Mouse (Mus musculus) kidney, postnatal 36 days (tissue): ENCODE data around the gene Lyg2.

Source experiments
- DNase-seq, 2 experiments: peaks; one replicate each; pipeline ENCODE4 v3.0.0; 2021 to 2022; ENCODE audit warnings: mixed read lengths in 2 of 2

Gene Lyg2

DNA sequence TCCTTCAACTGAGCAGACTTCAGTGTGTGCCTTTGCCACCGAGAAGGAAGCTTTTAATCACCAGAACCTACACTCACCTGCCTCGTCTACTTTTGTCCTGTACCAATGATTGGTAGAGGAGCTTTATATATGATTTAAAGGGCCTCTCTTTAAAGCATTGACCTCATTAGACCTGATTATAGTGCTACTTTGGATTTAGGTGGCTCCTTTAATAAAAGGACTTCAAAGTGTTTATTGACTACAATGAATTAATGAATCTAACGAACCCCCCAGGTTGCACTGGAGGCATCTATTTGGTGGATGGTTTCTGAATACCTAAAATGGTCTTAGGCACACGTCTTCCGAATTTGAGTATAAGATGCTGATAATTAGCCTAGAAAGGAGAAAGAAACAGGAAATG lies at the start of gene Lyg2:
Lyg2 (minus strand) TSS at position 101 of the 400 bp plus-strand sequence.
- DNase-seq: no peak

DNA sequence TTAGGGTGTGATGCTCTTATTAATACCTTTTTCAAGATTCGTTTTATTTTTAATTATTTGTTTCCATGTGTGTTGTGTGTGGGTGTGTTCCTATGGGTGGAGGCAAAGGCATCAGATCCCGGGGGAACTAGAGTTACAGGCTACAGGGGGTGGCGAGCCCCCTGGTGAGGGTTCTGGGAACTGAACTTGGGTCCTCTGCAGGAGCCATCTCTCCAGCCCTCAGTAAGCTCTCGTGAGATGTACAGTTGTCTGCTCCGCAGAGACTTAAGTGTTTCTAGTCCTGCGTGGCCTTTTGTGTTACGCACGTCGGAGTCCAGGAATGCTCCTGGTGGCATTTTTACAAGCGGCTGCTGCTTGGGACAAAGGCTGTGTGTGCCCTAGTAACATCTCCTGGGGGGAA lies 49.3 kb upstream of the Lyg2 start:
- DNase-seq: no peak

DNA sequence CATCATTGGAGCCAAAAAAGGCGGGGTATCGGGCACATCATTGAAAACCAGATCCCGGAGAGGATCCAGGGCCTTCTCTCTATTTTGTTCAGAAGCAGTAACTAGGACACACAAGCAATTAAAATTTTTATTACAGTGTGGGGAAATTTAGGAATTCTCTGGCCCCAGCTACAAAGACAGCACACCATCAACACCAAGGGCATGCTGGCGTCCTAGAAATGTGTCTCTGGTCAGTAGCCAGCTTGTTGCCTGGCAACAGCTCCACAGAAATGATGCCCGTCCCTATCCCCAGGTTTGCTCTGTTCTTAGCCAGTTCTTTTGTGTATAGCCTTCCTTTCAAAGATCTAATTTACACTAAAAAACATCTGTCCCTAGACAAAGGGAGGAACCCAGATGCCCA lies 43.2 kb upstream of the Lyg2 start:
- no peak for DNase-seq

DNA sequence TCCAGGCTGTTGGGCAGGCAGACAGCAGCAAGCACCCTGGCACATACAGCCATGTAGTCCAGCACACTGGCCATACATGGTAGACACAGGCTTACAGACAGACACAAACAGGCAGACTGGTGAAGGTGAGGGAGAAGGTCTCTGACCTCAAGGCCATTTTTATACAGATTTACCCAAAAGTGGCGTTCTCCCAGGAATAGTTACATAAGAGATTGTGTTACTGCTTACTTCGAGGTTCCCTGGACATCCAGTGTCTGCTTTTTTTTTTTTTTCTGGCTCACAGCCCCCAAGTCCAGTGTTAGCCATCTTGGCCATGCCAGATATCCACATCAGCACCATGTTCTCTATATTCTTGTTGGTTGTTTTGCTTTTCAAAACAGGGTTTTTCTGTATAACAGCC lies 42.2 kb upstream of the Lyg2 start:
- DNase-seq: no peak

DNA sequence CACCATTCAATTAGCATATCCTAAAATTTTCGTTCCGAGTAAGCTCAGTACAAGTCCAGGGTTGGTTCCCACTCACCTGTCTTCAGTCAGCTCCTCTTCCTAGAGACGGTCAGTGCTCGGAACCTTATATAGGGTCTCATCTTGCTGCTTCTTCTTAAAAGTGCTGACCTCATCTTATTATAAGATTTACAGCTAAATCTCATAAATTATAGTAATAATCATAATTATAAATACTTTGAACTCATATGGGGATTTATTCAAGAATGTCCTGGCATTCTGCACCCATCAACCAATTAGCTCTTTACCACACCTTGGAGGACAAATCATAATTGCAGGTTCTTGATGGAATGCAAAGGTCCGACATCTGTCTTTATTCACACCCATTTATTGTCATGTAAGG lies 41.4 kb upstream of the Lyg2 start, which contains the start of gene Lyg1:
Lyg1 (minus strand) TSS at position 101 of the 400 bp plus-strand sequence.
- DNase-seq: no peak

DNA sequence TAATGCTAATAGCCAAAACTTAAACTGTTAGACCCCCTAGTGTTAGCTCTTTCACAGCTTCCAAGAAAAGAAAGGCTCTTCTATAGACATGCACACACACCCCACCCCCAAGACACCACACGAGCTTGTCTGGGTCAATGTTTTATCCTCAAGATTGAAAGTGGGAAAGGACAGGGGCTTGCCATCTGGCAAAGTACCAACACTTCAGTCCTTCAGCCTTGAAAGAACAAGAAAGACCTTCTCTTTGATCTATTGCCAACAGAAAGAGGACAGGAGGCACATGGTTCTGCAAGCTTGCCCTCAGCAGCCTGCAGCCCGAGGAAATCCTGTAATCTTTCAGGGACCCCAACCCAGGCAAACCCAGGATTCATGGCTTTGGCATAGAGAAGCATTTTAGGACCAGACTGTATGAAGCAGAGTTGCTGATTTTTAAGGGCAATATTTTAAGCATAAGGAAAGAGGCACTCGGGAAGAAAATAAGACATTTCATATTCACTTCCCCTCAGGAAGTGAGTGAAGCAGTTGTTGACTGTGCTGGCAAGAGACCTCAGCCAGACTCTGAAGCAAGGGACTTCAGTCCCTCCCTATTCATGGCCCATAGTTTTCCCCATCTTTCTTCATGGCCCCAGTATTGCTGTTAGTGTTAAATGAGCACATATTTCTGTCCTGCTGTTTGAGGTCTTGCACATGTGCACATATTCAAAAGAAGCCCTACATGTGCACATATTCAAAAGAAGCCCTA lies 40.6 kb upstream of the Lyg2 start:
- DNase-seq: peak in 1 of 2 experiments; percentile 40

DNA sequence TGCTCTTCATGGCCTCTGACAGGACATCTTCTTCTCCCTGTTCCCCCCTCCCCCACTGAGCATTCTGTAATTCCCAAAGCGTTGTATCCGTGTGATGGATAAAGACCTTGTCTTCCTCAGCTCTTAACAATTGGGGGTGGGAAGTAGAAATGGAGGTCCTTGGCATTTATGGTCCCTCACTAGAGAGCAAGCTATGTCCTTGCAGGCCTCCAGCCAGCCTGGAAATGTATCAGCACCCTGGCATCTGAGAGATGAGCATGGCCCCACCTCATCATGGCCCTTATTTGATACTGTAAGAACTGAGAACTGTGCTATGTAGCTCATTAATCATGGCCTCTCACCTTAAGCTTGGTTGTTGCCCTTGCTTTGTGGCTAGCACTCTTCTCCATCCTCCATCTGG lies 39.0 kb upstream of the Lyg2 start:
- DNase-seq: no peak

DNA sequence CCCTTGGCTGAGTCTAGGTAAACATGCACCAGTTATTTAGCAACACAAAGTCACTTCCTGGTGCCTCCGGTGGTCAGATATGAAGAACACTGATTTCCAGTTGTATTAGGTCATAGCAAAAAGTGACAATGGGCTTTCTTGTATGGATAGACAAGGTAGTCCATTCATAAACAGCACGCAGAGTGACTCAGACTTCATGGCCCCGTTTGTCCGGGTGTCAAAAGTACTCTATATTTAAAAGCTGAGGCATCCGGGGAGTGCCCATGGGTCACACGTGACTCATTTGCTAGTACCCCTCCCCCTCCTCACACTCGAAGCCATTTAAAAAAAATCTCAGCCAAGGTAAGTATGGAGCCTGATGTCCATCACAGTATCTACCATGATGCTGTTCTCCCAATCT lies 38.5 kb upstream of the Lyg2 start:
- DNase-seq: no peak

DNA sequence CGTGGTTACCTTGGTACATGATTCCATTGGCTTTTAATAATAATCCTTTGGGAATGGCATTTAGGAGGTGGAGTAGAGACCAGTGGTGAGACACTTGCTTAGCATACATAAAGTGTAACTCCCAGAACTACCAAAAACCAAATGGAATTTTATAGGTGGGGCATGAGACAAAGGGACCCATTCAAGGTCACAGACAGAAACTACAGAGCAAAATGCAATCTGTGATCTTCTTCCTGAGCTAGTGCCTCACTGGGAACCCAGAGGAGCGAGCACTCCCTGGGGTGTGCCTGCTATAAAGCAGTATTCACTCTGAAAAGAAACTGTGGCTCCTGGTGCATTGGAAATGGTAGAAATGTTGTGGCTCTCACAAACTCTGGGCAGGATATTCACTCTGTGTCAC lies 32.6 kb upstream of the Lyg2 start:
- DNase-seq: no peak

DNA sequence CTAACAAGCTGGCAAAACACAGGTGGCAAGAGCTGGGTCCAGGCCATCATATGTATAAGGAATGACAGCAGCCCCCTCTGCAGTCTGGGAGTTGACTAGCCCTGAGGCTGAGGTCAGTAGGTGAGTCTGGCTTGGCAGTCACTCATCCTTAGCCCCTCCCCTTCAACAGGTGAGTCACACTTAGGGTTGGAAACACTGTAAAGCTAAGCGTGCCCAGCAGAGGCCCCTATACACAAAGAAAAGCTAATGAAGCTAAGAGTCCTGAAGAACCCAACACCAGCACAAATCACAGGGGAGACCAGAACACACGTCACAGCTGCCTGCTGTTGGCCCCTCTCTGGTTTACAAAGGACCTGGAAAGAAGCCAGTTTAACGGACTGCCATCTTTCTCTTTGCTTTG lies 15.5 kb upstream of the Lyg2 start:
- peak; percentile 34 to 63 for DNase-seq

DNA sequence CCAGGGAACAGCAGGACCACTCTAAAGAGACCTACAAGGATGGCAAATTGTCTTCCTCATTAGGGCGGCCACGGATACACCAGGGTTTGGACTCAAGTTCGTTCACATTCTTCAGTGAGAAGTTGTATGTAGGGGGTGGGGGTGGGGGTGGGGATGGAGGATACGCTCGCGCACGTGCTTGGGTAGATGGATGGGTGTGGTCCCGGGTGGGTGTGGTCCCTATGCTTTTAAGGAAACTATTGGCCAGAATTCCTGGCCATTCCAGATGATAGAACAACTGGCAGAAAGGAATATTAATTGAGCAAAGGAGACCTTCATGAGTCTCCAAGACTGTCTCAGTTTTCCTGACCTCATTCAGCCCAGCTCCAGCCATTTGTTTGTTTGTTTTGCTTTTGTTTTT lies 9.7 kb upstream of the Lyg2 start:
- DNase-seq: no peak

DNA sequence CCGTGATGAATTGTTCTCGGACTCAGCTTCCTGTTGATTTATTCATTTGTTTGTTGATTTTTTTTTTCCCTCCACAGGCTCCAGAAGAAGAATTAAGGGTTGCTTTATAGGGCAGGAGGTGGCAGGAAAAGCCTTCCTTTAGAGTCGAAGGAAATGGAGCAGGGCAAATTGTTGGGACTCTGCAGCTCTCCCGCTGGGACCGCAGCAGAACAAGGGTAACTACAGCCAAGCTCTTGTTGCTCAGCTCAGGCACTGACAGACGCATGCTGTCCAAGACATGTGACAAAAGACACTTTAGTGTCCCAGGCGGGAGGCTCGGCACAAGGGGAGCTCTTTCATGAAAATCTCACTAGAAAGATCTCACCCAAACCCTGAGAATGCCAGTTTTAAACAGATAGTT lies 6.2 kb upstream of the Lyg2 start:
- DNase-seq: no peak

DNA sequence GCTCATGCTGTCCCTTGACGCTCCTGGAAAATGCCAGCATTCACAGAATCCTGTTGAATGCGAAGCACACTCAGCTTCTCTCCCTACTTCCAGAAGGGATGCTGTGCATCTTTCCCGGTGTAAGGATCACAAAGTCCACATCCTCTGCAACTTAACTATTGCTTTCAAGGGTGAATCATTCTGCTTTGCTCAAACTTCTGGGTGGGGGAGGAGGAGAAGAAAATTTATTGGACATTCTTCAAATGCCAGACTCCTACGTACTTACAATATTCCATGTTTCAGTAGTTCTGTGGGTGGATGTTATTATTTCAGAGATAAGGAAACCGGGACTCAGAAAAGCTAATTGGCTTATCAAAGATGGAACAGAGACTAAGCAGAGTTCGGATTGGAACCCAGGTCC lies 1.8 kb upstream of the Lyg2 start:
- DNase-seq: no peak

DNA sequence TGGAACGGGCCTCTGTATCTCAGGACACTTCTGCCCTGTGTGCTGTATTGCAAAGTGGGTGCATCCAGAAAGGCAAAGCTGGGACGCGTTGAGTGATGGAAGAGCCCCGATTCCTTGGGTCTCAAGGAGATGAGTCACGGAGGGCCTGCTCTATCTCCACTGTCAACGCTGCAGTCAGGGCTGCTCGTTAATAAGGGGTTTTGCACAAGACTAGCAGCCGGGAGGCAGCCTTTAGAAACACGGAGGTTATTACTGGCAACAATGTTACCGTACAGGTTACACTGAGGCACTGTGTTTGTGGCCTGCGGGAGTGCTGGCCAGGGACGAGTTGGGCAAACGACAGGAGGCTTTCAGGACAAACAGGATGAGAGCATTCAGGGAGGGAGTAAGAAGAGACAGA lies 1.4 kb upstream of the Lyg2 start:
- DNase-seq: no peak

DNA sequence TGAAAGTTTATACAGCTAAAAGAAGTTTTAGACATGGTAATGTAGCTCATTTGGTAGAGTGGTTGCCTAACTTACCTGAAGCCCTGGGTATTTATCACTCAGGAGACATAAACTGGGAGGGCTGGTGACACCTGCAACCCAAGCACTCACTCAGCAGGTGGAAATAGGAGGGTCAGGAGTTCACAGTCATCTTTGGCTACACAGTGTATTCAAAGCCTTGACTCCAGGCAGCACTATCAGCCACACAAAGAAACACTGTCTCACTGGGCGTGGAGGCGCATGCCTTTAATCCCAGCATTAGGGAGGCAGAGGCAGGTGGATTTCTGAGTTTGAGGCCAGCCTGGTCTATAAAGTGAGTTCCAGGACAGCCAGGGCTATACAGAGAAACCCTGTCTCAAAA lies 3.5 kb downstream of the Lyg2 start:
- DNase-seq: no peak

DNA sequence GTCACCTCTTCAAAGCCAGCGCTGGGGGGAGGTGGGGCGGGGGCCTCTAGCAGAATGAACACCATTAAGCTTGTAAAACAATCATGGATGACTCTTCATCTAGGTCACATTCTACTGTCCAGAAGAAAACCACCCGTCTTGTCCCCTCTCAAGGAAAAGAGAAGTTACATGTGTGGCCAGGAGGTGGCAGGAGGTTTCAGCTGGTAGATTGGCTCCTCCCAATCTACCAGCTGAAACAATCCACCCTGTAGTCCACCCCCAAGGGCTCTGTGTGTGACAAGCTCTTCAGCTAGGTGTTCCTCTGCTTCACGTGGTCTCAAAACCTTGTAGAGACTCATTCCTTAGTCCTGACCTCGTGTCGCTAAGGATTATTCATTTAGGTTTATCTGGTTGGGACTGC lies 13.1 kb downstream of the Lyg2 start:
- peak; percentile 30 to 60 for DNase-seq

DNA sequence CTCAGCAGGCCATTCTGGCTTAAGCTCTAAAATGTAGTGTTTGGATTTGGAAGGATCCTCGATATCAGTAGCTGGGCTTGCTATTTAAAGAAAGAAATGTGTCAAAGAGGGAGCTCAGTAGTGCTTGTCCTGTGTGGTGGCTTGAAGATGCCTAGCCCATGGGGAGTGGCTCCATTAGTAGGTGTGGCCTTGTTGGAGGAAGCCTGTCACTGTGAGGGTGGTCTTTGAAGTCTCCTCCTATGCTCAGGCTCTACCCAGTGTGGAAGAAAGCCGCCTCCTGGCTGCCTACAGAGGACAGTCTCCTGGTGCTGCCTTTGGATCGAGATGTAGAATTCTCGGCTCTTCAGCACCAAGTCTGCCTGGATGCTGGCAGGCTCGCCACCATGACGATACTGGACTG lies 16.0 kb downstream of the Lyg2 start:
- no peak for DNase-seq

DNA sequence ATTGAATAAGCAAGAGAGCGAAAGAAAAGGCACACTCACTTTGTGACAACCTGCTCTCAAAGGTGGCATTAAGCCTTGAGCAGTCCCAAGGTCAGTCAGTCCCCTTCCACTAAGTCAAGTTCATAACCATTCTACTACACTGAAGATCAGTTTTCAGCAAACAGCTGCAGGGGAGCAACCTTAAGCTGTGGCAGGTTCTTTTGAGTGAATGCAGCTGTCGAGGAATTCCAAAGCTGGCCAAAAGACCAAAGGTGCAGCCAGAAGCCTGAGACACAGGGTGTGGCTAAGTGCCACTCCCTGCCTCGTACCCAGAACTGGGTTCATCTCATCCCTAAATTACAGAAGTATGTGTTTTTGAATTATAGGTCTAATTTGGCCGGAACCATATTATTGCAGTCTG lies 16.5 kb downstream of the Lyg2 start:
- DNase-seq: no peak

DNA sequence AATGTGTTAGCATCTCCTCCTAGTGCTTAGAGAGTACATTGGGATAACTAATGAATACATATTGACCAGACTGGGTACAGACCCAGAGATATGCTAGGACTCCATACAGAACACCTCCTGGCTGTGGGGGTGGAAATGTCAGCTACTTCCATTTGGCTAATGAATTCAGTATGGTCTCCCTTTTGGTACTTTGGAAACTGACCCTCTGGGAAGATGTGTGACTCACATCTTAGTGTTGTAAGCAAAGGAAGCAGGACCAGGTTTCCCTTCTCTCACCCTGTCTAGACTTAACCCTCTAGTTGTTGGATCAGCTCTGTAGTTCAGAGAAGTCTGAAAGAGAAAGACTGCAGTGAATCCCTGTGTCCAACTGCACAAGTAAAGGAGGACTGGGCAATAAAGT lies 21.7 kb downstream of the Lyg2 start:
- DNase-seq: no peak

DNA sequence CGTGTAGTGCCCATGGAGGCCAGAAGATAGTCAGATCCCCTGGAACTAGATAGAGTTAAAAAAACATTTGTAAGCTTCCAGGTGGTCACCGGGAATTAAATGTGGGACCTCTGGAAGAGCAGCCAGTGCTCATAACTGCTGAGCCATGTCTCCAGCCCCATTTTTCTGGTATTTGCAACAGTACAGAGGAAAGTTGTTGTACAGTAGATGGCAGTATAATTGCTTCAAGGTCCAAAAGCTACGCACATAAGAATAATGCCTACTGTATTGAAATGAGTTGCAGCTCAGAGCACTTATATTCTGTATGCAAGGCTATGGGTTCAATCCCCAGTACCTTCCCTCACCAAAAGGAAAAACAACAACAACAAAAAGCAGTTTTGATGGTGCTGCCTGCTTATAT lies 24.9 kb downstream of the Lyg2 start:
- DNase-seq: no peak

DNA sequence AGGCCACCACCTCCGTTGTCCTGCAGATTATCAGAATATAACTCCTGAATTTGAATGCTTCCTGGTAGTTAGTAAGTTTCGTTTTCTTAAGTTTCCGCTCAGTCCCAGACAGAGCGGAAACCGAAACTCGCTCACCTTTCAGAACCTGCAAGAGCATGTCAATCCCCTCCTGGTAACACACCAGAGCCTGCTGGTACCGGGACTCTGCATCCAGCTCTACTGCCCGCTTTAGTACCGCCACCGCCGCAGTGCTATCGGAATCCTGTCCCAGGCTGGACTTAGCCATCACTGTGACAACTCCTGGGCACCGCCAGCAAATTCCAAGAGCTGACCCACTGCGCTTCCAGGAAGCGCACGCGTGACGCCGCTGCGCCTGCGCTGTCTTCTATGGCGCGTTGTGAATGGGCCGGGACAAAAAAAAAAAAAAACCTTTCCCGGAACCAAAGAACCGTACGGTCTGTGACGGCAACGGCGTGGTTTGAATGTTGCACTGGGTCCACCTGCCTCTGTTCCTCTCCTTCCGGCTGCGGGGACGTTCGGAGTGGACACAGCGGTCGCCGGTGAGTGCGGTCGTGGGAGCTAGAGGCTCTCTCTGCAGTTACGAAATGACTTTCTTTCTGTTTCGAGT lies 26.2 kb downstream of the Lyg2 start, which contains the start of the genes Mitd1 and Mrpl30:
Mitd1 (minus strand) TSS at position 387 of the 628 bp plus-strand sequence.
Mrpl30 (plus strand) TSS at position 453 of the 628 bp plus-strand sequence.
- peak; percentile 92 to 94 for DNase-seq

DNA sequence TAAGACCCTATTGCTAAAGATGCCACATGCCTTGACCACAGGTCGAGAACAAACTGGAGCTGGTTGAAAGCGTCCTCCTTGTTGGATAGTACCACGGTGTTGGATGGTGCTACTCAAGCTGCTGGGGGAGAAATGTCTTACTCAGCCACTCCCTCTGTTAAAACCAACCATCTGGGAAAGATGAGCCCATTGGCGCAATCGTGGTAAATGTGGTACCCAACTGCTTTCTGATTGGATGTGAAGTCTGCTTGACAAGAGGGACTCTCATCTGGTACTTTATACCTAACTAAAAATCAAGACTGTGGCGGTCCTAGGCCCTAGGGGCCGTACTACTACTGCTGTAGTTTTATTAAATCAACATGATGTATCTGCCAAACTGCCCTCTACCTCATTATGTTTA lies 27.1 kb downstream of the Lyg2 start:
- no peak for DNase-seq

DNA sequence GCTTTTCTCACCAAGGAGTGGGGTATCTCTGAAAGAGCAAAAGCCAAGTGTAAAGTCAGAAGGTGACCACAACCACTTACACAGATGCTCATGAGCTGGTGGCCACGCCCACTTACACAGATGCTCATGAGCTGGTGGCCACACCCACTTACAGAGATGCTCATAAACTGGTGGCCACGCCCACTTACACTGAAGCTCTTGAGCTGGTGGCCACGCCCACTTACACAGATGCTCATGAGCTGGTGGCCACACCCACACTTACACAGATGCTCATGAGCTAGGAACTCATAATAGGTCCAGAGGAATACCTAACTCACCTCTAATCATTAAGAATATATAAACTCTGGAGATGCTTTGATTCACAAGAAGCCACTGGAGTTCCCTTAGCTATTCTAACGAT lies 31.8 kb downstream of the Lyg2 start:
- no peak for DNase-seq

DNA sequence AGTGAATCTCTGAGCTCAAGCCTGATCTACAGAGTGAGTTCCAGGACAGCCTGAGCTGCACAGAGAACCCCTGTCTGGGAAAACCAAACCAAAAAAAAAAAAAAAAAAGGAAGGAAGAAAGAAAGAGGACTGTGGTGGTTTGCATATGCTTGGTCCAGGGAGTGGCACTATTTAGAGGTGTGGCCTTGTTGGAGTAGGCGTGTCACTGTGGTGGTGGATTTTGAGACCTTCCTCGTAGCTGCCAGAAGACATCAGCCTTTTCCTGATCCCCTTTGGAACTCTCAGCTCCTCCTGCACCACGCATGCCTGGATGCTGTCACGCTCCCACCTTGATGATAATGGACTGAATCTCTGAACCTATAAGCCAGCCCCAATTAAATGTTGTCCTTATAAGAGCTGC lies 32.9 kb downstream of the Lyg2 start:
- DNase-seq: no peak
